Mouse (Mus musculus) CD4-positive, CD25-positive, alpha-beta regulatory T cell, adult 2 months (primary cell): Measurements from ENCODE around the gene Sorbs1.

Experiments
- DNase-seq: peaks from one replicate; pipeline ENCODE4 v3.0.0-alpha.2; 2012; ENCODE audit warnings: low read depth, low spot score

Sorbs1 gene

DNA sequence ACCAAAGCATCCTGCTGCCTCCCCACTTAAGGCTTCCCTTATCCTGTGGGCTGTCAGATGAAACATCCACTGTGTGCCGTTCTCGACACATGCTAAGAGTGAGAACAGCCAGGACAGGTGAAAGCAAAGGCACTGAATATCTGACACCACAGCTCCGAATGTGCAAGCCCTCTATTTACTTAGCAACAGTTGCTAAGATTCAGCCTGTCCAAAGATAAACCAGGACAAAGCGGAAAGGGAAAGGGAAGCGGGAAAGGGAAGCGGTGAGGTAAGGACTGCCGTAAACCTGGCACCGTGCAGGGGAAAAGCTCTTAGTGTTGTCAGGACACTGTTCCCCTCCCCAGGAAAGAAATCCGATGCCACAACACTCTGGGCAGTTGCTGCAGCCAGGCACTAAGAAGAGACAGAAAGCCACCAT is 75.9 kb downstream of the Sorbs1 start:
- DNase-seq = no peak

DNA sequence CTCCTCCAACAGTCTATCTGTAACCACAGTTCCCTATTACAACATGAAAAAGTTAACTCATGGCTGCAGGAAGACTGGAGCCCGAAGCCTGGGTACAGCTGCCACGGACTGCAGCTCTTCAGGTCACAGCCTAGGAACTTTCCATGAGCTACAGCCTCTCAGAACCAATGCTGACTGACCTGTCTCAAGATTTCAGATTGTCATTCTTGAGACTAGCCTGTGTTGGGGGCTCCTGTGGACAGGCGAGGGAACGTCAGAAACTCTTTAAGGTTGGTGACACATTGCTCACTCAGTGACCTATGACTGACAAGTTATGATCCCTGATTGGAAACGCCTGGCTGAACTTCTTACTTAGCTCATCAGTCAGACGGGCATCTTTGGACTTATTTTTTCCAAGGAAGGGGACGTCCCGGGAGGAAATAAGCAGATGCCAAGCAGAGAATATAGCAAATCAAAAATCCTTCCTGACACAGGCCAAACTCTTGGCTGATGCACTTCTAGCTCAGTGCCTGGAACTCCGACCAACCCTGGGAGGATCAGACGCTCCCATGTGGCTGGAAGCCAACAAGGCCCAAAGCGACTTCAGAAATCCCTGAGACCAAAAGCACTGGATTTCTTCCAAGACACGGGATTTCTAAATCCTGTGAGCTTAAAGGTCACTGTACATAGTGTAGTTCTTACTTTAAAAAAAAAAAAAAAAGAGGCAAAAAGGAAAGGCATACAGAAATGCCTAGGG is 76.9 kb downstream of the Sorbs1 start:
- no peak for DNase-seq

DNA sequence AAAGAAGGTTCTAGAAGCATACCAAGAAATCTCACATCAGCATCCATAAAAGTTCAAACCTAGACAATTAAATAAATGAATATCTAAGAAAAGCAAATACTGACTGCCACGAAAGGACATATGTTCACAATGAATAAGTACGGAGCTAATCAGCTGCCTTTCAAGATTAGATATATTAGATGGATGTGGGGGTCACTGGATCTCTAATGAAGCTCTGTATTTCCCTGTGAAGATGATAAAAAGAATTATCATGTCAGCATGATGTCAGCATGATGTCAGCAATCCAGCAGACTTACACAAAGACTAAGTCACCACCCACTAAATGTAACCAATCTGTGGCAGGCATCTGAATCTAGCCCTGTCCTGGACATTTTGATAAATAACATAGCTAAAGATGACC is 77.8 kb downstream of the Sorbs1 start:
- no peak for DNase-seq

DNA sequence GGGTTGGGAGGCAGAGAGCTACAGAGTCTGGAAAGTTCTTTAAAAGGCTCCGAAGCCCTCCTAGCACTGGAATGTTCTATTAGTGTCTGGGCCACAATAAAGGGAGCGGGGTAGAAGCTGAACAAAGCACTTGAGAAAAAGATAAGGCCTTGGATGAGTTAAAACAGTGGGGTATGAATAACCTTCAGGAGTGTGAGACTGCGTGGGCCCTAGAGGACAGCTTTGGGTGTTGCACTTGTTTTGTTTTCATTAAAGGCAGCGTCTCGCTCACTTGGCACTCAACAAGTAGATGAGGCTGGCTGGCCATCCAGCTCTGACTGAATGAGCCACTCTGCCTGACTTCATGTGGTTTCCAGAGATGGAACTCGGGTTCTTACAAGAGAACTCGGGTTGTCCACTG is 78.5 kb downstream of the Sorbs1 start:
- no peak for DNase-seq

DNA sequence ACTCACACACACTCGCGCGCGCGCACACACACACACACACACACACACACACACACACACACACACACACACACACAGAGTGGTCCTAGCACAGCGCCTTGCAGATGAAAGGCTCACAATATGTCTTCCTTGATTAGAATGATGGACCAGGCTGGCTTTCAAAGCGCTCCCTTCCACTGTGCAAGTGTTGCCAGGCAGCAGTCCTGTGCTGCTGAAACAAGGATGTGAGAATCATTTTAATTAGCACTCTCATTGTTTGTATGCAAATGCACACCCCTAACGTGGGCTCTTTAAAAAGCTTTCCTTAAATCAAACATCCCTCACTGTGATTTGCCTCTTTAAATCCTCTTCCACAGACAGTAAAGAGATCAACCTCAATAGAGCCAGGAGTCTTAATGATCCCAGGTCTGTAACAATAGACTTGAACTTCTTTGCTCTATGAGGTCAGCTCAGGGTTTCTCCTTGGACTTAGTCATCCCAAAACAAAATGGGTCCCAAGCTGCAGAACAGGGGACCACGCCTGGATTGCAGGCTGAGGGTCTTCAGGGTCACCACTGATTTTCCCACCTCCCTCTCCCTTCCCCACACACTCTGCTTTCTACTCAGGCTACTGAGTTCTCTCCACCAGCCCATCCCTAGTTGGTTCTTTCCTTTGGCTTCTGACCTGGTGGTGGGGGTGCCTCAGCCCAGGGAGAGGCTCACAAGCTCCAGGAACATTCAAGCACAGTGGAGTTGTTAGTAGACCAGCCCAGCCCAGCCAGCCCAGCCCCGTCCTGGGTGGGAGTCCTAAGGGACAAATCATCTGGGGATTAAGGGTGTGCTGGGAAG is 79.3 kb downstream of the Sorbs1 start:
- DNase-seq = no peak

DNA sequence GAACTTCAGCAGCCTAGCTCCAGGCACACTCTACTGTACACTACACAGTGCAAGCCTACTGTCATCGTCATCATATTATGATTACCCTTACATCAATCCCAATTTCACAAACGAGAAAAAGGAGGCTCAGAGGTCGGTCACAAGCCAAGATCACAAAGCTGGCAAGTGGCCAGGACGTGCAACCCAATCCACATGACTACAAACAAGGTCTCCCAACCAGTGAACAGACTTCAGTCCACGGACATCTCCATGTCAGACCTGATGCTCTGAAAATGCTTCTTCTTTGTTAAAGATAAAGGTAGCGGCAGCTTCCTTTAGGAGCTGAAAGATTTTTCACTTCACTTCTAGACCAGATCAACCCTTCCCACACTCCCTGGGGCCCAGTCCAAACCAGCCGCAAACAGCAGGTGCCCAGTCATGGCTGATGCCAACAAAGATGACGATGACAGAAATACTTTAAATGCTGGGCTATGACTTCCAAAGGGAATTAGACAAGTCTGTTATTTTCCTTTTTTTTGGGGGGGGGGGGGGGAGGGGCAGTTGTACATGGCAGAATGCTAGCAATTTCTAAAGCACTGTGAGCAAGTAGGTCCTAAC is 80.2 kb downstream of the Sorbs1 start:
- no peak for DNase-seq

DNA sequence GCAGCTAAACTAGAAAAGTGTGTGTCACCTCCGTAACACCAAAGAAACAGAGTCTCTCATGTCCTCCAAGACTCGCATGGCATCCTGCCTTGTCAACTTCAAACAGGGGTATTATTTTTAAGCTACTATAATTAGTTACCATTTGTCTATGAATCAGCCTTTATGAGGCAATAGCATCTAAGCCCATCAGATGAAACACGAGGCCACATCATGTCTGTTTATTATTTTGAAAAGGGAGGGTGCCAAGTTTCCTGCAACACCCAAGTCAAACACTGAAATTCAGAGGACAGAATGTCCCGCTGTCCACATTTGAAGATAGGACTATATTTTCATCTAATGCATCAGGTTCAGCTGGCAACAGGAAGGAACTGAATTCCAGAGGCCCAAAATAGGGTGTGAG is 81.6 kb downstream of the Sorbs1 start:
- DNase-seq = no peak

DNA sequence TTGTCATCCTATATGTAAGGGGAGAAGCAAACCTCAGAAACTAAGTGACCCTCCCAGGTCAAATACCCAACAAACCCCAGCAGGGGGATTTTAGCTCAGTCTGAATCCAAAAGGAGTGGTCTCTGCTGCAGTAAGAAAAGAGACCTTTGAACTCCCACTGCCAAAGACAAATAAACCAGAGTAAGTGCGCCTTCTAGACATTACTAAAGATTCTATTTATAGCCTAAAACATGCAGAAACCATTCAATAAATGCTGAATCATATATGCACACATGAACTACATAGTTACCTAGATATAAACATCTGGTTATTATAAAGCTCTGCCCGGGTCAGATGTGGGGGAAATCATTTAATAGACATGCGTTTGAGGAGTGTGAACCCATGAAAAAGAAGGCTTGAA is 84.0 kb downstream of the Sorbs1 start:
- DNase-seq = no peak

DNA sequence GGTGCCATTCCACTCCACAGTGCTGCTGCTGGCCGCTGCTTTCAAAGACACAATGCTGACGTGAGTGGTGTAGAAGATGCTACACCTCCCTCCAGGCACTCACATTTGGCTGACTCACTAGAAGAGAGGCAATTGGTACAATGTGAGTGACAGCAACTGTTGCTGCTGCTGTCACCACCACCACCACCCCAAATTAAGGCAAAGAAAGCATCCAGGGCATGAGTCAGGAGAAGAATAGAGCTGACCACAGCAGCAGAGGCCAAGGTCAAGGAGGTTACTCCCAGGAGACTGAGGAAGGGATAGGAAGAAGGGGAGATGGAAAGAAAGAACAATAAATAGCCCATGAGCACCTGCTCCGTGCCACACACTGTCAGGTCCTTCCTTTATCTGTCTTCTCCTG is 84.4 kb downstream of the Sorbs1 start:
- DNase-seq = no peak

DNA sequence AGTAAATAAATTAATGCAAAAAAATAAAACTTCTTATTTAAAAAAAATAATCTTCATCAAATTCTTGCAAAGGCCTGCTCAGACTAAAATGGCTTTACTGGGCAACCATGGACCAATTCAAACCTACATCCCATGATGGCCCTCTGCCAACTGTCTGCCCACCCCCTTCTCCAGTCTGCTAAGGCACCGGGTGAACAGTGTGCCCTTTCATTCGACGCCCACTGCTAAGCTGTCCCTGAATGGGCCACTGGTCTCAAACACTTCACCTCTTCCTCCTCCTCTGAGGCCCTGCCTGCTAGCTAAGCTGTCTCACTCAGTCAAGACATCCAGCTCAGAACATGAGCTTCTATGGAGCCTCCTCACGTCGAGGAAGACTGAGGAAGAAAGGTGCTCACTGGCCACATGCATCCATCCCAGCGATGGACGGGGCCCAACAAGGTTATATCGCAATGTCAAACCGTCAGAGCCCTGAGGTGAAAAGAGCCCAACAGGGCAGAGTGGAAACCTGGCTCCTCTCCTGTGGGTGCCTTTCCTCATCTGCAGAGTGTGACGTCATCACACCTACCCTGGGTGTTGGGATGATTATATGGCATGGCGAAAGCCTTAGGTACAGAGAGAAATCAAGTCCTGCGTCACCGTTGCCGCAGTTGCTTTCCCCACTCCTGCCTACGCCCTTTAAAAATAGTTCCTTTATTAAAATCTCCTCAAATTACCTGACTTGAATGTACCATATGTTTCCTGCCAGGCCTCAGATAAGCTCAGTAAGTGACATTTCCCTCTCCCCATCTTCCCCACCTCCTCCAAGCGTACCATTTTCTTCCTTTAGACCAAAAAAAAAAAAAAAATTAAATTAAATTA is 87.2 kb downstream of the Sorbs1 start:
- DNase-seq = no peak

DNA sequence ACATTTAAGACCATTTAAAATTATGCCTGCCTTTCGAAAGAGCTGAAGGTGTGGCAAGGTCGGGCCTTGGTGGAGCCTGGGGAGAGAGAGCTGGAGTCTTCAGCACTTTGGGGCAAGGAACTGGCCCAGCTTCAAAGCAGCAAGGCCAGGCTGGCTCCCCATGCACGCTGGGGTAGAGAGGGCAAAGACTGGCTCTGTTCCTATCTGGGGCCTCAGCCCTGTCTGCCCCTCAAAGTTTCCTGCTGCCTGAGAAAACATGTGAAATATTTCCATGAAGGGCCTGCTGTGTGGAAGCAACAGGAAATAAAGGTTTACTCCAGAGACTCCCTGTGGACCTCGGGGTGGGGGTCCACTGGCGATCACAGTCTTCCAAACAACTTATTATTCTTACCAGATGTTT is 88.3 kb downstream of the Sorbs1 start:
- no peak for DNase-seq

DNA sequence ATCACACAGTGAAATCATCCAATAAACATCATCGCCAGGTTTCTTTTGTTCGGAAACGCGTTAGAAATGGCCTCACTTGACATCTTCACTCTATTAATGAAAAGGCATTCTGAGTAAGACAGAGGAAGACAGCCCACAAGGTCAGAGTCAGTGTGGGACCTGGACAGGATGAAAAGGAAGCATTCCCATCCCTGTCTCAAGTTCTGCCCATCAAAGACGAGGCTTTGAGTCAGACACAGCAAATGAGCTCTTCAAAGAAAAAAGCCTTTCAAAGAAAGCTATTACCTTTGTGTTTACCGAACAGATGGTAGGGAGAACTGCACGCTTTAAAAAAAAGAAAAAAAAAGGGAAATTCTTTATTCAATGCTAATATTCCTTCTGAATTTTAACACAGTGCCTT is 92.5 kb downstream of the Sorbs1 start:
- DNase-seq = no peak

DNA sequence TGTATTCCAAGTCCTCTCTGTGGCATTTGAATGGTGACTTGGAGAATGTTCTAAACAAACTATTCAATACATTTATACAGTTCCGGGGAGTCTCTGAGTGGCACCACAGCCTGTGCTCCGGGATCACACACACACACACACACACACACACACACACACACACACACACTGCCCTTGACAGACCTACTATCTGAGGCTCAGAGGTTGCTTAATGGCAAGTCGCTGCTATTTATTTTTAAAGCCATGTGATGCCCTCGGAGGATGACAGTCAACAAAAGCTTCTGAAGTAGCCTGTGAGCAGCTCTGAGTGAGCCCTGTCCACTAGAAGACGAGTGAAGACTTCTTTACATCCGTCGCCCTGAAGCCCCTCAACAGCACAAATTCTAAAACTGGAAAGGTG is 94.3 kb downstream of the Sorbs1 start:
- DNase-seq = no peak

DNA sequence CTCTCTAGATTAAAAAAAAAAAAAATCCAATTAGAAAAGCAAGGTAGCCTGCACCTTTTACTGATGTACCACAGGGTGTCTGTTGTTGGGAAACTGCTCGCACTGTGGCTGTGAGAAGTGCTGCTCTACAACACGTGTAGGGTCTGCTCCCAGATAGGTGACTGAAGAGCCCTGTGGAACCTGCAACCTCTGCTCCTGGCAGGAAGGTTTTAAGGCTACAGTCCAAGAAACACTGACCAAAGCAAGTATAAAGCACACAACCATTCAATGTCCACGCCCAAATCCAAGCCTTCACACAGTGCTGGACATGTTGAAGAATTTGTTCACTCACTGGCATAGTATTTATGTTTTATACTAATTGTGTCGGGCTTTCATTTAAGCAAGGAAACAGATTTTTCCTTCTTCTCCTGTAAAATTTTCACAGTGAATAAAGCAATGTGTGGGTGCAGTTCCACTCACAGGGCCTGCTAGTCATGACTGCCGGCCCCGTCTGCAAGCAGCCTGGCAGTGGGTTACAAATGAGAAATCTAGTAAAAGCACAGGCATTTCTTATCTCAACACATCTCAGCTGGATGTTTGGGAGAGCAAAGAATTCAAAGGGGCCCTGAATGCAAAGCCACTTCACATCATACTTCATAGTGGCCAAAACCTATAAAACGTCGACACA is 96.3 kb downstream of the Sorbs1 start:
- no peak for DNase-seq

DNA sequence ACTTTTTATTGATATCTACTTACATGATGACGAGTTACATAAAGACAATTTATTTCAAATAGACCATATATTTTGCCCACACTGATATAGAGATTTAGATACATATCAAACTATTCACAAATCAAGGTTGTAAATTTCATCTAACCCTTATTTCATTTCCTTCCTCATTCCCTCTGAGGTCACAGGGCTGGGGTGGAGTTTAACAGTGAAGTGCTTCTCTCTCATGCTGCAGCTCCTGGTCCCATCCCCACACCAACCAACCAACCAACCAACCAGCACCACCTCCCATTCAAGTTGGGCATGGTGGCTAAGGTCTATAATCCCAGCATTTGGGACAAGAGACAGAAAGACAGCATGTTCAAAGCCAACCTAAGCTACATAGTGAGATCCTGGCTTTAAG is 97.9 kb downstream of the Sorbs1 start:
- no peak for DNase-seq

DNA sequence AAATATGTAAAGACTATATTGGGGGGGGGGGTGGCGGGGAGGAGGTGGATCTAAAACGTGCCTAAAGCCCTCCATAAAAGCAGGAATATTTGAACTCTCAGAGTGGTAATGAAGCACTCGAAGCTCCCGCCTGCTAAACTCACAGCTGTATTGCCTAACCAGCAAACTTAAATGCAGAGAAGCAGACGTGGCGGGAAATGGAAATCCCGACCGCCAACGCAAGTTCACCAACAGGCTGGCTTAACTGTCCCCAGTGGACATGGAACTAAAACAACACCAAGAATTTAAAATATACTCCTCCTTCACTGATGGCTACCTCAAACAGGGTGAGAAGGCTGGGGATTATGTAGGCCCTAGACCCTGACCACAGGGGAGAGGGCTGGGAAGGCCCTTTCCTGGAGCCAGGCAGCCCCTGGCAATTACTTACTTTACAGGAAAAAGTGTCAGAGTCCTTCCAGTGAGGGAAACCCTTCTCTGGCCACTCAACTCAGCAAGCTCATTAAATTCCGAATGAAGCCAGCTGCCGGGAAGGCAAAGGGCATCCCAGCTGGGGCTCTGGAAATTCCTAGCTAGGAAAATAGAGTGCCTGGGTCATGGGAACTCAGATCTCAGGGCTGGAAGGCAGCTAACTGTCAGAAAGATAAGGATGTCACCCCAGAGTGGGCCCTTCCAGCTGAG is 98.6 kb downstream of the Sorbs1 start:
- DNase-seq = no peak

DNA sequence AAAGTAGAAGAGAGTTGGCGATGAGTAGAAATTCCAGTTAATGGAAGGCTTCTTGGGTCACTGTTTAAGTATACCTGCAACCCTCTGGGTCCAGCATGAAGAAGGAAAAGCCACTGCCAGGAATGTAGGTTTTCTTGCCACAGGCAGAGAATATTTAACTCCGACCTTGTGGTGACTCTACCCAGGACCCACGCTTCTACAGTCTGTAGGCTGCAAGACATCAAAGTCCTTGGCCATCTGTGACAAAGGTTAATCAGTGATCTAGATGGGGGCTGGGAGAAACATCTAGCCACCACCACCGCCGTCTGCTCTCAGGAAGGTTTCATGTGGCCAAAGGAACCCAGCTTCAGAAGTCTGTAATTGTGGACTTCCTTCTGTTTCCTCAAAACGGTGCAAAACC is 99.2 kb downstream of the Sorbs1 start:
- DNase-seq = no peak

DNA sequence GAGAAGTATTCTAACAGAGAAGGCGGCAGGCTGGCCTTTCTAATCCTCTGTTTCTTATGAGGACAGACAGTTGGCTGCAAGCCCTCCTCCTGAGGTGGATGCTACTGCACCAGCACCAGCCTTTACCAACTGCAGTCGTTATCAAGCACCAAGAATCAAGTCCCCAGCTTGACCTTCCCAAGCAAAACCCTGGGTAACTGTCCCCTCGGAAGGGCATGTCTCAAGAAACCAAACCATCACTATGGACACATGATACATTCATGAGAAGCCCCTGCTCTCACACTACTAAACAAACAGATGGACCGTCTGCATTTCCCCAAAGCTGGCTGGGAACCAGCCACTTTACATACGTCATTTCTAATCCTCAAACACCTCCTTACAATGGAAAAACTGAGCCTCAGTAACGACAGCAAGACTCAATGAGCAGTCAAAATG is 102.2 kb downstream of the Sorbs1 start:
- DNase-seq = no peak

DNA sequence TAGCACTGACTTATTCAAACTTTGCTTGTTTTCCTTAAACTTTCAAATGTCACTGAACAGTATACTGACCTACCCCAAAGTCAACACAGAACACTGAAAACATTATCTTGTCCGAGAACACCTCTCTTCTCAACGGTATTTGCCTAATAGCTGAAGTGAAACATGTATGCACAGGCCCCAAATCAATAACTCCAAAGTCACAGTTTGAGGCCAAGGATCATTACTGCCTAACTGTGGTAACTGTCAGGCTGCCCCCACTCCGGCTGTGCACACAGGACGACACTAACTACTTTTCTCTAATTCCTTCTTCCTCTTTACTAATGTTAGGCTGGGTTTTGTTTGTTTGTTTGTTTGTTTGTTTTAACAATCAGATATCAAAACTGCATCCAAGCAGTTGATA is 103.1 kb downstream of the Sorbs1 start:
- DNase-seq = no peak

DNA sequence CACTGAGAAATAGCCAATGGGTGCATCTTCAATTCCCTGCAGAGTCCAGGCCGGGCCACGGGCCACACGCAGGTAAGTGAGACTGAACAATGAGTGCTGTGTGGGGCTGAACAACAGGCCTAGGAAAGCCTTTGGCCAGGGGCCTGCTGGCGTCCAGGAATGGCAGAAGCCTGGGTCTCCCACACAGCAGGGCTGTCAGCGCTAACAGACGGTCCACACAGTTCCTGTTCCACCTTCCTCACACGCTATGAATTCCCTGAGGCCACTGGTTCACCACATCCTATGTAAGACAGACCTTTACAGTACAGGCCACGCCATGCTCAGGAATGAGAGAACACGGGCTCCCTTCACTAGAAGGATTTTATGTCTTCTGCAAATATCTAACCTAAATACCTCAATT is 103.5 kb downstream of the Sorbs1 start:
- no peak for DNase-seq
